Mouse (Mus musculus) embryonic facial prominence, embryonic 15.5 days (tissue): ENCODE results near the gene Ola1. TPM values are rescaled to one million over a fixed set of nuclear protein-coding genes. Genes with fewer than 3 reads are reported as not detected.

ENCODE experiments used
- ATAC-seq: fragments of 200-750 bp; cut with Nextera tagmentation; 2 replicates; pipeline ENCODE4 v1.8.0; 2017; ENCODE audit warnings: low read depth, moderate TSS enrichment; ENCODE audit not compliant: insufficient number of reproducible peaks, low FRiP score, low TSS enrichment
- H3K27ac ChIP-seq: fragments of 300-500 bp; sonication (generic); replicated peaks from 2 replicates; pipeline ENCODE4 v1.5.1; 2015; ENCODE audit warnings: mild to moderate bottlenecking, inconsistent platforms
- H3K27me3 ChIP-seq: fragments of 300-500 bp; sonication (generic); 2 replicates; pipeline ENCODE4 v1.6.1; 2015; ENCODE audit warnings: inconsistent platforms
- H3K36me3 ChIP-seq: fragments of 300-500 bp; sonication (generic); 2 replicates; pipeline ENCODE4 v1.6.1; 2015; ENCODE audit warnings: mild to moderate bottlenecking, inconsistent platforms
- H3K4me1 ChIP-seq: fragments of 300-500 bp; sonication (generic); 2 replicates; pipeline ENCODE4 v1.6.1; 2015; ENCODE audit warnings: inconsistent platforms
- H3K4me2 ChIP-seq: fragments of 300-500 bp; sonication (generic); replicated peaks from 2 replicates; pipeline ENCODE4 v1.6.1; 2015; ENCODE audit warnings: mild to moderate bottlenecking, inconsistent platforms
- H3K4me3 ChIP-seq: fragments of 300-500 bp; sonication (generic); replicated peaks from 2 replicates; pipeline ENCODE4 v1.5.1; 2015; ENCODE audit warnings: mild to moderate bottlenecking, inconsistent platforms
- H3K9ac ChIP-seq: fragments of 300-500 bp; sonication (generic); 2 replicates; pipeline ENCODE4 v1.6.1; 2015; ENCODE audit warnings: inconsistent platforms
- H3K9me3 ChIP-seq: fragments of 300-500 bp; sonication (generic); replicated peaks from 2 replicates; pipeline ENCODE4 v1.6.1; 2016; ENCODE audit warnings: inconsistent platforms
- WGBS: fragments of 180-500 bp; shearing (Covaris S2); methylation state at CpG from one replicate; pipeline ENCODE4 v1.1.7; 2015; 5-methylcytosine and 5-hydroxymethylcytosine counted together
- polyA plus RNA-seq: library from polyadenylated mRNA; unstranded; fragments of >200 nt; fragmentation: Nextera tagmentation; extraction: Ambion mirVana; gene quantifications from 2 replicates; pipeline ENCODE4 v1.2.1, GENCODE M21; 2015

Ola1 gene
- polyA plus RNA-seq, 1 experiment from 2014 or later: 91.1 TPM

- Histone ChIP-seq H3K27ac (peak overlapping the region; percentile 95), H3K36me3 (no peaks in the 10 kb centered on the region), H3K4me3 (peak overlapping the region; percentile 16), H3K27me3 (no peaks in the 10 kb centered on the region), H3K4me2 (peak overlapping the region; percentile 42), H3K4me1 (peaks cover 37% of the 10 kb centered on the region), H3K9ac (no peak overlapping the region), H3K9me3 (no peaks in the 10 kb centered on the region)
- peak; percentile 91 for ATAC-seq
- 29% methylated on average over 24 of the region's 24 CpGs for WGBS
These were observed 171.5 kb downstream of the Ola1 start for GRCm38 (mm10) chr2:73047061-73047741.

- peak overlapping the region; percentile 16; the same call in 1 of the 2 replicates for H3K4me3 ChIP-seq
- H3K9me3 ChIP-seq: no peaks in the 10 kb centered on the region
- 31% methylated on average over 10 of the region's 10 CpGs for WGBS
- H3K4me1 ChIP-seq: peaks cover 37% of the 10 kb centered on the region
- peak overlapping the region; percentile 95 for H3K27ac ChIP-seq
- H3K27me3 ChIP-seq: no peaks in the 10 kb centered on the region
- H3K4me2 ChIP-seq: peak overlapping the region; percentile 42
- no peaks in the 10 kb centered on the region for H3K36me3 ChIP-seq
- no peak overlapping the region for H3K9ac ChIP-seq
- ATAC-seq: no peak
These were observed 172.1 kb downstream of the Ola1 start for GRCm38 (mm10) chr2:73046576-73046975.

GRCm38 (mm10) chr2:73045505-73045904 lies 173.2 kb downstream of the Ola1 start:
- H3K27me3 ChIP-seq: no peaks in the 10 kb centered on the region
- H3K27ac ChIP-seq: no peak overlapping the region
- H3K4me2 ChIP-seq: no peak overlapping the region
- H3K4me1 ChIP-seq: peaks cover 37% of the 10 kb centered on the region
- H3K4me3 ChIP-seq: no peak overlapping the region
- no peaks in the 10 kb centered on the region for H3K9me3 ChIP-seq
- ATAC-seq: no peak
- WGBS: 59% methylated on average over 5 of the region's 5 CpGs
- no peak overlapping the region for H3K9ac ChIP-seq
- no peaks in the 10 kb centered on the region for H3K36me3 ChIP-seq

Other genes starting within 250 kb of the Ola1 start
- gene Sp3, start 238.5 kb downstream of the Ola1 start, polyA plus RNA-seq: 52.0 and 58.8 TPM in 2 replicates
- not detected in 2 replicates for gene Gm11084, start 232.2 kb downstream of the Ola1 start, polyA plus RNA-seq
- gene Sp9, start 53.0 kb upstream of the Ola1 start, polyA plus RNA-seq: 2.7 and 2.9 TPM in 2 replicates
- gene Scrn3, start 93.7 kb upstream of the Ola1 start, polyA plus RNA-seq: 14.1 and 14.7 TPM in 2 replicates
- gene Cir1, start 93.8 kb upstream of the Ola1 start, polyA plus RNA-seq: 23.3 and 26.6 TPM in 2 replicates
- gene Gpr155, start 167.6 kb upstream of the Ola1 start, polyA plus RNA-seq: 7.2 and 8.8 TPM in 2 replicates